Mouse (Mus musculus): ENCODE data around the gene Jund.

Gene Jund

GRCm38 (mm10) chr8:70699834-70700554 is 1.2 kb downstream of the Jund start:
- peak; percentile 82 for DNase-seq (ENCODE audit: low read depth)

- DNase-seq (ENCODE audit: low read depth) = peak; percentile 97
These were observed 1.8 kb downstream of the Jund start for GRCm38 (mm10) chr8:70700555-70700922.

GRCm38 (mm10) chr8:70701048-70701981 is 2.6 kb downstream of the Jund start:
- DNase-seq (ENCODE audit: low read depth) = no peak

- DNase-seq (ENCODE audit: low read depth) = peak; percentile 77
These were observed 3.5 kb downstream of the Jund start for GRCm38 (mm10) chr8:70701982-70702841.

GRCm38 (mm10) chr8:70702842-70703182 is 4.1 kb downstream of the Jund start:
- DNase-seq (ENCODE audit: low read depth) = peak; percentile 98

- no peak for DNase-seq (ENCODE audit: low read depth)
These were observed 4.5 kb downstream of the Jund start, which contains the start of gene Iqcn for GRCm38 (mm10) chr8:70703287-70703686. TSS of gene Iqcn (plus strand) at chr8:70703457.

GRCm38 (mm10) chr8:70708281-70708680 is 9.5 kb downstream of the Jund start:
- no peak for DNase-seq (ENCODE audit: low read depth)

GRCm38 (mm10) chr8:70709794-70710193 is 11.0 kb downstream of the Jund start:
- no peak for DNase-seq (ENCODE audit: low read depth)

- DNase-seq (ENCODE audit: low read depth) = peak; percentile 91
These were observed 11.5 kb downstream of the Jund start for GRCm38 (mm10) chr8:70710296-70710695.

- DNase-seq (ENCODE audit: low read depth) = no peak
These were observed 12.3 kb downstream of the Jund start for GRCm38 (mm10) chr8:70711041-70711440.

GRCm38 (mm10) chr8:70713991-70714390 is 15.2 kb downstream of the Jund start:
- DNase-seq (ENCODE audit: low read depth) = no peak

- no peak for DNase-seq (ENCODE audit: low read depth)
These were observed 16.3 kb downstream of the Jund start for GRCm38 (mm10) chr8:70715086-70715485.

GRCm38 (mm10) chr8:70716521-70717400 is 18.0 kb downstream of the Jund start:
- no peak for DNase-seq (ENCODE audit: low read depth)

- peak; percentile 70 for DNase-seq (ENCODE audit: low read depth)
These were observed 19.5 kb downstream of the Jund start, which contains the start of gene Gm3336 for GRCm38 (mm10) chr8:70718297-70718696. TSS of gene Gm3336 (plus strand) at chr8:70718543.

- DNase-seq (ENCODE audit: low read depth) = no peak
These were observed 21.1 kb downstream of the Jund start for GRCm38 (mm10) chr8:70719796-70720270.

- DNase-seq (ENCODE audit: low read depth) = peak; percentile 91
These were observed 22.0 kb downstream of the Jund start for GRCm38 (mm10) chr8:70720739-70721138.

- DNase-seq (ENCODE audit: low read depth) = no peak
These were observed 22.9 kb downstream of the Jund start for GRCm38 (mm10) chr8:70721601-70722000.

GRCm38 (mm10) chr8:70723486-70724210 is 24.9 kb downstream of the Jund start, which contains the start of gene Pde4c:
TSS of gene Pde4c (plus strand) at chr8:70723720.
- no peak for DNase-seq (ENCODE audit: low read depth)

- DNase-seq (ENCODE audit: low read depth) = no peak
These were observed 25.5 kb downstream of the Jund start for GRCm38 (mm10) chr8:70724216-70724615.

- DNase-seq (ENCODE audit: low read depth) = peak; percentile 49
These were observed 27.2 kb downstream of the Jund start for GRCm38 (mm10) chr8:70725792-70726447.
